Mouse (Mus musculus) olfactory bulb, adult 2 months (tissue): ENCODE measurements around the gene Wdhd1. TPM values are rescaled to one million over a fixed set of nuclear protein-coding genes. Genes with fewer than 3 reads are reported as not detected.

Source experiments
- H3K27ac ChIP-seq: fragments of 200-500 bp; 2 replicates; pipeline ENCODE4 v1.5.1; 2012; ENCODE audit warnings: low read depth, low read length; ENCODE audit not compliant: insufficient read depth
- H3K4me1 ChIP-seq: fragments of 200-500 bp; 2 replicates; pipeline ENCODE4 v1.6.1; 2012; ENCODE audit warnings: low read length; ENCODE audit not compliant: control insufficient read depth, insufficient read depth
- H3K4me3 ChIP-seq: fragments of 200-500 bp; 2 replicates; pipeline ENCODE4 v1.5.1; 2012; ENCODE audit warnings: mild to moderate bottlenecking, low read depth, low read length, moderate library complexity; ENCODE audit not compliant: insufficient read depth
- CTCF ChIP-seq: fragments of 200-500 bp; IDR thresholded peaks from 2 replicates; pipeline ENCODE4 v1.5.1; 2012; ENCODE audit warnings: low read depth, mild to moderate bottlenecking, low read length, moderate library complexity; ENCODE audit not compliant: insufficient read depth
- POLR2A ChIP-seq: fragments of 200-500 bp; IDR thresholded peaks from 2 replicates; pipeline ENCODE4 v1.6.1; 2012; ENCODE audit warnings: mild to moderate bottlenecking, low read depth, low read length, moderate library complexity; ENCODE audit not compliant: insufficient read depth
- WGBS: fragments of 180-500 bp; shearing (Covaris S2); methylation state at CpG from one replicate; pipeline ENCODE4 v1.1.7; 2018; 5-methylcytosine and 5-hydroxymethylcytosine counted together
- polyA plus RNA-seq: library from polyadenylated mRNA; stranded (reverse); fragments of >200 nt; gene quantifications from 2 replicates; pipeline ENCODE4 v1.2.4, GENCODE M21; 2012; ENCODE audit warnings: low replicate concordance; ENCODE audit not compliant: missing spikeins, insufficient read depth, insufficient read length

Wdhd1 gene
- polyA plus RNA-seq, 1 experiment = not detected

DNA sequence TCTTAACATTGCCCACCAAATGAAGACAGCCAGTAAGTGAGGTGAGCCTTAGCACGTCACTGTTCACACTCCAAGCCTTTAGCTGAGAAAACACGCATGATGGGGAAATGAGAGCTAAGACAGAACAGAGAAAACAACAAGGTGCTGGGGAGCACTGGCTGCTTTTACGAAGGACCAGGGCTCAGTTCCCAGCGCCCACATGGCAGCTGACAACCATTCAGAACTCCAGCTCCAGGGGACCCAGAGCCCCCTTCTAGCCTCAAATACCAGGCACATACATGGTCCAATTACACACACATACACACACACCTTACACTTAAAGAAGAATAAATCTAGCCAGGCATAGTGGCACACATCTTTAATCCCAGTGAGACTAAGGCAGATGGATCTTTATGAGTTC, 7.6 kb downstream of the Wdhd1 start:
- H3K4me1 ChIP-seq = no peaks in the 10 kb centered on the region
- no peak for TF ChIP-seq POLR2A
- no peak for TF ChIP-seq CTCF
- no peak overlapping the region for H3K4me3 ChIP-seq
- 97% methylated on average over 4 of the region's 4 CpGs for WGBS
- H3K27ac ChIP-seq = no peak overlapping the region

DNA sequence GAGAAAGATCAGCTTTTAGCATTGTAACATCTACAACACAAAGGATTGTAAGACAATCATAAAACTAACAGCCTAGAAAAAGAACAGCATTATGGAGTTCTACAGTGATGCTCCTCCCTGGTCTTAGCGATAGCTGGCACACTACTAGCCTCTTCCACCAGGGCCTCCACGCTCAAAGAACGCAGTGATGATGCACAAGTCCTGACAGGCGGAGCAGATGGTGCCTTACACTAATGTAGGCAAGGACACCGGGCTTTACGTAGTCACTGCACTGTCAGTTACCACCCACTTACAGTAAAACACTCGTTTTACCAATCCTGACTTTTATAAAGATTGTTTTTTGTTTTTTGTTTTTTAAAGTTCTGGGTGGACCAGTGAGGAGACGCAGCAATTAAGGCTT, 10.8 kb downstream of the Wdhd1 start:
- Histone ChIP-seq H3K4me3 (no peak overlapping the region), H3K27ac (no peak overlapping the region), H3K4me1 (no peaks in the 10 kb centered on the region)
- 90% methylated on average over 8 of the region's 8 CpGs for WGBS
- TF ChIP-seq CTCF = no peak
- no peak for TF ChIP-seq POLR2A

DNA sequence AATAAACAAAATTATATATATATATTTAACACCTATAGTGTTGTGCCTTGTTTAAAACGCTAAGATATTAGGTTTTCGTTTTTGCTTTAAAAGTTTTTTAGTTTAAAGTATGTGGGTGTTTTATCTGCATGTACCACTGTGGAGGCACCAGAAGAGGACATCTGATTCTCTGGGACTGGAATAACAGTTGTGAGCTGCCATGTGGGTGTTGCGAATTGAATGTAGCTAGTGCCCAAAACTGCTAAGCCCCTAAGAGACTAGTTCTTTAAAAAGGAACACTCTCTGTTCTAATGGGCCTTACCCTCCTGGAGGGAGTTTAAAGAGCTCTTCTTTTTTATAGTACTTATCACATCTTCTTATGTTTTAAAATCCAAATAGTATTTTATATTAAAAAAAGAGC, 11.8 kb downstream of the Wdhd1 start:
- WGBS = 88% methylated on average over 3 of the region's 3 CpGs
- H3K4me1 ChIP-seq = no peaks in the 10 kb centered on the region
- no peak overlapping the region for H3K4me3 ChIP-seq
- no peak for TF ChIP-seq CTCF
- no peak for TF ChIP-seq POLR2A
- no peak overlapping the region for H3K27ac ChIP-seq

- 69% methylated on average over 6 of the region's 6 CpGs for WGBS
- Histone ChIP-seq H3K27ac (no peak overlapping the region), H3K4me1 (no peaks in the 10 kb centered on the region), H3K4me3 (no peak overlapping the region)
- no peak for TF ChIP-seq POLR2A
- no peak for TF ChIP-seq CTCF
Measured at GRCm38 (mm10) chr14:47249839-47250238, 26.8 kb downstream of the Wdhd1 start.

GRCm38 (mm10) chr14:47242753-47243152, 33.9 kb downstream of the Wdhd1 start:
- WGBS = 73% methylated on average over 4 of the region's 4 CpGs
- Histone ChIP-seq H3K4me1 (no peaks in the 10 kb centered on the region), H3K4me3 (no peak overlapping the region), H3K27ac (no peak overlapping the region)
- TF ChIP-seq POLR2A (no peak), CTCF (no peak)

DNA sequence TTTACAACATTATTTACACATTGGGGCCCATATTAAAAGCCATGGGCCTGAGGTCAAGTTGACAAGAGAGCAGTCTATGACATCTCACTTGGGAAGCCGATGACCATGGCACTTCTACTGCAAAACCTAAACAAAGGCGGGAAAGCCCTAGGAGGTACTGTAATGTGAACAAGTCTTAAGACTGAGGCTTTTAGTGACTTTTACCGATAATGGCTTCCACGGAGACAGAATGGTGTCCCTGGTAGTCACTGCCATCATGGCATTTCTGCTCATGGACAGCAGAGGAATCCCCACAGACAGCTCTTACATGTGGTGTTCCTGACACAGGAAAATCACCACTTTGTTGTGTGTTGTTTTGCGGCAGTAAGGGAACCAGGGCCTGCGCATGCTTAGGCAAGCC, 35.6 kb downstream of the Wdhd1 start:
- TF ChIP-seq CTCF = no peak
- 97% methylated on average over 6 of the region's 6 CpGs for WGBS
- no peak overlapping the region for H3K4me3 ChIP-seq
- H3K4me1 ChIP-seq = no peaks in the 10 kb centered on the region
- no peak overlapping the region for H3K27ac ChIP-seq

DNA sequence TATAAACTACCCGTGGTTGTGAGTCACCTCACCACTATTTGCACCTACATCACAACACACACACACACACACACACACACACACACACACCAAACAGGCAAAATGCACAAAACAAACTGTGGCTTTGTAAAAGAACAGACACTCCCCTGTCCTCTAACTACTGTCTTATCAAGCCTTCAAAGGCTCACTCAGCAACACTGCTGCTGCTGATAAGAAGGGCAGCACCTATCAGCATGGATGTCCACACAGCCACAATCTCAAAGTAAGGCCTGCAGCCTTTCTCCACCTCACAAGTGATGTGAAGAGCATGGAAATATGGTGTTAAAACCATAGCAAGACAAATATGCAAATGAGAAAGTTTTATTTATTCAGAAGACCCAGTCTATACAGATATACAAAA, 36.1 kb downstream of the Wdhd1 start:
- Histone ChIP-seq H3K4me1 (no peaks in the 10 kb centered on the region), H3K4me3 (no peak overlapping the region), H3K27ac (no peak overlapping the region)
- 92% methylated on average over 1 of the region's 1 CpGs for WGBS
- no peak for TF ChIP-seq POLR2A
- TF ChIP-seq CTCF = no peak

DNA sequence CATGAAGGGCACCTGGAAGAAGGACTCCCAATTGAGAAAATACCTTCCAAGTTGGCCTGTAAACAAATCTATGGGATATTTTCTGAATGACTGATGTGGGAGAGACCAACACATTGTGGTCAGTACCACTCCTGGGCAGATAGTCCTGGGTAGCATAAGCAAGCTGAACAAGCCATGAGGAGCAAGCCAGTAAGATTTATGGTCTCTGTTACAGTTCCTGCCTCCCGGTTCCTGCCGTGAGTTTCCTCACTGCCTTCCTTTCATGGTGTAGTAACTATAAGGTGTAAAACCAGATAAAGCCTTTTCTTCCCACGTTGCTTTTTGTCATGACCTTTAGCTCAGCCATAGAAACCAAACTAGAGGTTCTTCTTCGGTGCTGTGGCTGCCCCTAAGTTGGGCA, 39.4 kb downstream of the Wdhd1 start:
- 90% methylated on average over 4 of the region's 4 CpGs for WGBS
- TF ChIP-seq CTCF (no peak), POLR2A (no peak)
- H3K4me3 ChIP-seq = no peak overlapping the region
- no peak overlapping the region for H3K27ac ChIP-seq
- H3K4me1 ChIP-seq = no peaks in the 10 kb centered on the region

DNA sequence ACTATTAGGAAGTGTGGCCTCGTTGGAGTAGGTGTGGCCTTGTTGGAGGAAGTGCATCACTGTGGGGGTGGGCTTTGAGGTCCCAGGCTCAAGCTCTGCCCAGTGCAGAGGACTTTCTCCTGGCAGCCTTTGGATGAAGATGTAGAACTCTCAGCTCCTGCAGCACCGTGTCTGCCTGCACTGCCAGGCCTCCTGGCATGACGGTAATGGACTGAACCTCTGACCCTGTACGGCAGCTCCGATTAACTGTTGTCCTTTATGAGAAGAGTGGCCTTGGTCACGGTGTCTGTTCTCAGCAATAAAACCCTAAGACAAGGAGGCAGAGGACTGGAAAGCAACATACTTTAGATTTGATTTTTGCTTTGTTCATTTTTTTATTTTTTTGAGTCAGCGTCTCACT, 40.2 kb downstream of the Wdhd1 start:
- Histone ChIP-seq H3K4me1 (no peaks in the 10 kb centered on the region), H3K27ac (no peak overlapping the region), H3K4me3 (no peak overlapping the region)
- WGBS = 93% methylated on average over 7 of the region's 7 CpGs
- TF ChIP-seq POLR2A = no peak
- TF ChIP-seq CTCF = no peak

GRCm38 (mm10) chr14:47234526-47235250, 42.0 kb downstream of the Wdhd1 start:
- Histone ChIP-seq H3K4me1 (no peaks in the 10 kb centered on the region), H3K27ac (no peak overlapping the region), H3K4me3 (no peak overlapping the region)
- WGBS = 63% methylated on average over 5 of the region's 5 CpGs
- TF ChIP-seq CTCF (no peak), POLR2A (no peak)
